Mouse (Mus musculus): ENCODE results near the gene Il1r1. TPM values are rescaled to one million over a fixed set of nuclear protein-coding genes. Genes with fewer than 3 reads are reported as not detected.

Gene Il1r1
- polyA plus RNA-seq, 1 experiment from 2014 or later, result 9.3 TPM

DNA sequence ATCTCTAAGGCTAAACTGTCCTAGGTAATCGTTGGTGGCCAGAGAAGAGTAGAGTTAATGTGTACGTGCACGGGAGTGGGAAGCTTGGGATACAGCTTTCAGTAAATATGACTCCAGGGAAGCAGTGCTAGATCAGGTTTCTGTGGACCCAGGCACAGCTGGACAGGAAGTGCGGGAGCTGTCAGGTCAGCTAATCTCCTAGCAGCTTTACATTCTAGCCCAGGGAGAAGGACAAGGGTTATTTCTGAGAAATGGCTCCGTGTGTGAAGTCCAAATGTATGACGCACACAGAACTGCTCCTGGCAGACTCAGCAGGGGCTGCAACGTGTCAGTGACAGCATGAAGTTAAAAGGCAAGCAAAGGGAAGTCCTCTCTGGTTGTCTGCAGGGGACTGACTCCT is 8.3 kb downstream of the Il1r1 start:
- 18% methylated on average over 7 of the region's 7 CpGs for WGBS
- Histone ChIP-seq H3K9me3 (no peaks in the 10 kb centered on the region), H3K4me3 (replicated peaks) (no peak overlapping the region), H3K27ac (peak overlapping the region; percentile 59), H3K27me3 (replicated peaks) (no peaks in the 10 kb centered on the region), H3K4me2 (no peak overlapping the region), H3K4me1 (peaks cover 25% of the 10 kb centered on the region; the same call in 1 of the 2 replicates), H3K9ac (no peak overlapping the region), H3K36me3 (no peaks in the 10 kb centered on the region)
- ATAC-seq (ENCODE audit: insufficient read depth, low FRiP score, low read depth), result peak; percentile 59

GRCm38 (mm10) chr1:40233621-40234020 is 8.7 kb downstream of the Il1r1 start:
- H3K27ac ChIP-seq, result peak overlapping the region; percentile 59; the same call in 1 of the 2 replicates

DNA sequence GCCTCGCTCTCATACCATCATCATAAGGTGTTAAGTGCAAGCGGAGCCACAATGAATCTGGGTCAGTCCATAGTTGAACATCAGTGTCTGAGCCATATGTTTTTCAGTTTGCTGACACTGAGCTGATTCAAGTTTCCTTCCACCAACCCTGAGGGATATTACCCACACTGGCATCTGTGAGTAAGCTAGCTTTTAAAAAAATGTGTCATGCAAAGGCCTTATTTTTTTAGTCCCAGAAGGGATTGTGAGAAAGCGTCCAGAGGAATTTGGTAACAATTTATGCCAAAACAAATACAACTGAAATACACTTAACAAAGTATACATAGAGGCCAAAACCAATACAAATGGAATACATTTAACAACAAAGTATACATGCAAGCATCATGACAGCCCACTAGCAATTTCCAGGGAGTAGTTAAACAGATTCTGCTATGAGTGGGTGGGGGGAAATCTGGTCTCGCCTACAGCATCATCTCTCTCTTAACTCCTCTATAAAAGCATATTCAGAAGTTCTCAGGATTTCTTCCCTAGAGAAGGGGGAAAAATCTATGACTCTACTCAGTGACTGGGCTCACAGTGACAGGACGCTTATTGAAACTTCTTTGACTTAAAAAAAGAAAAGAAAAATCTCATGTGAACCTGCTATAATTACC is 10.8 kb downstream of the Il1r1 start:
- ATAC-seq (ENCODE audit: insufficient read depth, low FRiP score, low read depth), result no peak
- Histone ChIP-seq H3K36me3 (no peaks in the 10 kb centered on the region), H3K4me1 (peaks cover 25% of the 10 kb centered on the region; the same call in 1 of the 2 replicates), H3K4me2 (no peak overlapping the region), H3K9ac (no peak overlapping the region), H3K27ac (no peak overlapping the region), H3K9me3 (no peaks in the 10 kb centered on the region), H3K27me3 (replicated peaks) (no peaks in the 10 kb centered on the region), H3K4me3 (replicated peaks) (no peak overlapping the region)
- 83% methylated on average over 5 of the region's 5 CpGs for WGBS

More at GRCm38 (mm10) chr1:40233621-40234020, 8.7 kb downstream of the Il1r1 start:
- Histone ChIP-seq H3K4me3 (replicated peaks) (no peak overlapping the region), H3K4me1 (peaks cover 25% of the 10 kb centered on the region; the same call in 1 of the 2 replicates), H3K27me3 (replicated peaks) (no peaks in the 10 kb centered on the region), H3K36me3 (no peaks in the 10 kb centered on the region), H3K4me2 (no peak overlapping the region), H3K9ac (no peak overlapping the region), H3K9me3 (no peaks in the 10 kb centered on the region)
- 57% methylated on average over 3 of the region's 3 CpGs for whole genome bisulfite sequencing
- ATAC-seq (ENCODE audit: insufficient read depth, low FRiP score, low read depth), result no peak

- Histone ChIP-seq H3K4me2 (no peak overlapping the region), H3K9ac (no peak overlapping the region), H3K4me3 (replicated peaks) (no peak overlapping the region), H3K9me3 (no peaks in the 10 kb centered on the region), H3K27ac (peak overlapping the region; percentile 51; the same call in 1 of the 2 replicates), H3K27me3 (replicated peaks) (no peaks in the 10 kb centered on the region), H3K36me3 (no peaks in the 10 kb centered on the region), H3K4me1 (peaks cover 25% of the 10 kb centered on the region; the same call in 1 of the 2 replicates)
- 38% methylated on average over 6 of the region's 6 CpGs for WGBS
- ATAC-seq (ENCODE audit: insufficient read depth, low FRiP score, low read depth), result no peak
These were observed 11.8 kb downstream of the Il1r1 start for GRCm38 (mm10) chr1:40236694-40237093.

- Histone ChIP-seq H3K27me3 (replicated peaks) (no peaks in the 10 kb centered on the region), H3K9me3 (no peaks in the 10 kb centered on the region), H3K27ac (peak overlapping the region; percentile 51; the same call in 1 of the 2 replicates), H3K4me3 (replicated peaks) (no peak overlapping the region), H3K4me2 (no peak overlapping the region), H3K9ac (no peak overlapping the region), H3K36me3 (no peaks in the 10 kb centered on the region), H3K4me1 (peaks cover 25% of the 10 kb centered on the region; the same call in 1 of the 2 replicates)
- WGBS, result 33% methylated on average over 6 of the region's 6 CpGs
- ATAC-seq (ENCODE audit: insufficient read depth, low FRiP score, low read depth), result no peak
These were observed 12.2 kb downstream of the Il1r1 start for GRCm38 (mm10) chr1:40237094-40237493.

DNA sequence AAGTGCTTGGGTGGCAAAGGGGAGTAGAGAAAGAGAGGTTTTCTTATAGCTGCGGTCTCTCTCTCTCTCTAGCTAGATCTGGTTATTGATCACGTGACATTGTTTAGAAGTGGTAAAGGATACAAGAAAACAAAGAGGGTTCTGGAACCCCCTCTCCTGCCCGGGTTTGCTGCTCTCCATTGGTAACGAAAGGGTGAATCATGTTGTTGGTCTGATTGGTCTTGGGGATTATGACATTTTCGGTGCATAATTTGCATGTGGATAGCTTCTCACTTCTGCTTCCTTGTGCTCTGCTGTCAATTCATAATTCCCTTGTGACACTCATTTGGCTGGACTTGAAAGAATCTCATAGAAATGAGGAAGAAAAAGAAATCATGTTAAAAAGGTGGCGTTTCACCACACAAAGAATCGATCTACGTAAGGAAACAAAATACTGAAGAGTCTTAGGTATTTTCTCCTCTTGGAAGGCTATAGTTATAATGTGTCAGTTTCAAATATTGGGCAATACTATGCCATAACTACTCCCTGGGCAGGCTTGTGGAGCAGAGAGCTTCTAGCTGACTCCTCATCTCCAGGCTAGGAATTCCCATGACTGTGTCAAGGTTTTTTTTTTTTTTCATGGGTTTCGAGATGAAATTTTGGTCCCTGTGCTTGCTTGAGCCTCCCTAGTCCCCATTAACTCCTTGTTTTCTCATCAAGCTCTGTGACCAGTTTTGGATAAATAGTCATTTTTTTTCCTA is 15.6 kb downstream of the Il1r1 start:
- H3K4me3 ChIP-seq (replicated peaks), result no peak overlapping the region
- no peak overlapping the region for H3K9ac ChIP-seq
- peaks cover 12% of the 10 kb centered on the region; the same call in 1 of the 2 replicates for H3K4me1 ChIP-seq
- H3K9me3 ChIP-seq, result no peaks in the 10 kb centered on the region
- no peak for ATAC-seq (ENCODE audit: insufficient read depth, low FRiP score, low read depth)
- H3K27me3 ChIP-seq (replicated peaks), result no peaks in the 10 kb centered on the region
- no peak overlapping the region for H3K4me2 ChIP-seq
- no peak overlapping the region for H3K27ac ChIP-seq
- H3K36me3 ChIP-seq, result no peaks in the 10 kb centered on the region
- WGBS, result 84% methylated on average over 9 of the region's 9 CpGs

DNA sequence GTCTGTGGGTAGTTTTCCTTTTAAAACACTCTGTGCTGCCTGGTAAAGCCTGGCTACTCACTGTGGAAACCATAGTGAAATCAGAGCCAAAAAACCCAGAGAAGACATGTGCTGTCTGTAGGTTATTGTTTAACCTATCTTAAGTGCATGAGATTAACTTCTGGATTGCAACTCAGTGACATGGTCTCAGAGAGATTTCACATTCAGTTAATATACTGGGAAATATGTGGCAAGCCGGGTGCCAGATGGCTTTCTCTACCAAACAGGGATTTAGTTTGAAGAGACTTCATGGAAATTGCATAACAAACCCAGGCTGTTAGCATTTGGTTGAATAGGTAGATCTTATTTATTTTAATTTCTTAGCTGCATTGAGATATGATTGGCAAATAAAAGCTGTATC is 17.8 kb downstream of the Il1r1 start:
- Histone ChIP-seq H3K36me3 (no peaks in the 10 kb centered on the region), H3K4me2 (no peak overlapping the region), H3K27me3 (replicated peaks) (no peaks in the 10 kb centered on the region), H3K4me3 (replicated peaks) (no peak overlapping the region), H3K4me1 (no peaks in the 10 kb centered on the region), H3K9ac (no peak overlapping the region), H3K9me3 (no peaks in the 10 kb centered on the region), H3K27ac (no peak overlapping the region)
- no peak for ATAC-seq (ENCODE audit: insufficient read depth, low FRiP score, low read depth)
- 47% methylated on average over 1 of the region's 1 CpGs for WGBS

- Histone ChIP-seq H3K27me3 (replicated peaks) (no peaks in the 10 kb centered on the region), H3K27ac (no peak overlapping the region), H3K9me3 (no peaks in the 10 kb centered on the region), H3K4me1 (no peaks in the 10 kb centered on the region), H3K36me3 (no peaks in the 10 kb centered on the region), H3K4me3 (replicated peaks) (no peak overlapping the region), H3K4me2 (no peak overlapping the region), H3K9ac (no peak overlapping the region)
- WGBS, result 67% methylated on average over 3 of the region's 3 CpGs
- ATAC-seq (ENCODE audit: insufficient read depth, low FRiP score, low read depth), result no peak
These were observed 18.7 kb downstream of the Il1r1 start for GRCm38 (mm10) chr1:40243561-40243998.

GRCm38 (mm10) chr1:40250425-40250824 is 25.5 kb downstream of the Il1r1 start:
- Histone ChIP-seq H3K4me1 (no peaks in the 10 kb centered on the region), H3K36me3 (no peaks in the 10 kb centered on the region), H3K9me3 (no peaks in the 10 kb centered on the region), H3K27me3 (replicated peaks) (no peaks in the 10 kb centered on the region), H3K4me3 (replicated peaks) (no peak overlapping the region), H3K4me2 (no peak overlapping the region), H3K27ac (no peak overlapping the region), H3K9ac (no peak overlapping the region)
- 42% methylated on average over 4 of the region's 4 CpGs for WGBS
- ATAC-seq (ENCODE audit: insufficient read depth, low FRiP score, low read depth), result no peak

GRCm38 (mm10) chr1:40252507-40252906 is 27.6 kb downstream of the Il1r1 start:
- Histone ChIP-seq H3K36me3 (no peaks in the 10 kb centered on the region), H3K4me1 (no peaks in the 10 kb centered on the region), H3K27me3 (replicated peaks) (no peaks in the 10 kb centered on the region), H3K9ac (no peak overlapping the region), H3K4me3 (replicated peaks) (no peak overlapping the region), H3K27ac (no peak overlapping the region), H3K4me2 (no peak overlapping the region), H3K9me3 (no peaks in the 10 kb centered on the region)
- 78% methylated on average over 6 of the region's 6 CpGs for WGBS
- no peak for ATAC-seq (ENCODE audit: insufficient read depth, low FRiP score, low read depth)

GRCm38 (mm10) chr1:40253940-40254339 is 29.1 kb downstream of the Il1r1 start:
- H3K4me3 ChIP-seq (replicated peaks), result no peak overlapping the region
- H3K9ac ChIP-seq, result no peak overlapping the region
- no peaks in the 10 kb centered on the region for H3K36me3 ChIP-seq
- H3K4me1 ChIP-seq, result no peaks in the 10 kb centered on the region
- H3K27ac ChIP-seq, result no peak overlapping the region
- H3K4me2 ChIP-seq, result no peak overlapping the region
- H3K27me3 ChIP-seq (replicated peaks), result no peaks in the 10 kb centered on the region
- WGBS, result 55% methylated on average over 5 of the region's 5 CpGs
- no peaks in the 10 kb centered on the region for H3K9me3 ChIP-seq
- no peak for ATAC-seq (ENCODE audit: insufficient read depth, low FRiP score, low read depth)

DNA sequence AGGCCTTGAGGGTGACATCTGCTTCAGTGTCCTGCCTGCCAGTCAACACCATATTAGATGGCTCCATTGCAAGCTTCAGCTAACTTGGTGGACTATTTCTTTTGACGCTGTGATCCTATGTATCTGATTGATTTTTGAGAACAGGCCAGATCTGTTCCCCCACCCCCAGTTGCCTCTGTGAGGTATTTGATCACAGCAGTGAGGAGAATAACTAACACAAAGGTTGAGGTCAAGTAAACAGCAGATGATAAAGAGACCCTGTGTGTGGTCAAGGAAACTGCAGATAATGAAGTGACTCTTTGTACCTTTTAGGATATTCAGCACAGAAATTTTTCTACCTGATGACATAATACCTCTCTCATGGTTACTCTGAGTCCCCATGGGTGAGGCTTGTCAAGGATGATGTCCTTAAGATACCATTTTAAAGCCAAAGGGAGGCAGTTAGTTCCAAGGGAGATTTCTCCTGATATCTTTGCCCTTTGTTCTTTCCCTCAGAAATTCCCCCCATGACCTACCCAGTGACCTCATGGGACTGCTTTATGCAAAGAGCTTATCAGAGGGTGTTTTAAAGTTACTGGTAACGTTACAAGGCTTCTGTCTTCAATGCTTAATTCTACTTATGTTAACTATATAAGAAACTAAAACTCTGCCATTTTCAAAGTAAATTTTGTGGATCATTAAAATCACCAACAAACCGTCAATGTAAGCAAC is 29.6 kb downstream of the Il1r1 start:
- H3K4me1 ChIP-seq, result no peaks in the 10 kb centered on the region
- H3K27ac ChIP-seq, result no peak overlapping the region
- H3K4me3 ChIP-seq (replicated peaks), result no peak overlapping the region
- H3K9ac ChIP-seq, result no peak overlapping the region
- no peak for ATAC-seq (ENCODE audit: insufficient read depth, low FRiP score, low read depth)
- no peaks in the 10 kb centered on the region for H3K36me3 ChIP-seq
- H3K27me3 ChIP-seq (replicated peaks), result no peaks in the 10 kb centered on the region
- no peak overlapping the region for H3K4me2 ChIP-seq
- 39% methylated on average over 3 of the region's 3 CpGs for WGBS
- H3K9me3 ChIP-seq, result no peaks in the 10 kb centered on the region

All from stomach, embryonic 15.5 days (tissue).